Mouse (Mus musculus) small intestine, adult 2 months (tissue): Measurements from ENCODE around the gene Depdc7.

Experiments
- CTCF ChIP-seq: fragments of 200-500 bp; IDR thresholded peaks from 2 replicates; pipeline ENCODE4 v1.5.1; 2012; ENCODE audit warnings: low read depth, mild to moderate bottlenecking, control low read depth, inconsistent platforms, low read length, moderate library complexity, mixed read lengths; ENCODE audit not compliant: insufficient replicate concordance, insufficient read length; ENCODE audit errors: extremely low read depth
- POLR2A ChIP-seq: fragments of 200-500 bp; IDR thresholded peaks from 2 replicates; pipeline ENCODE4 v1.6.1; 2012; ENCODE audit warnings: low read depth, mild to moderate bottlenecking, control low read depth, inconsistent platforms, low read length, moderate library complexity

GRCm38 (mm10) chr2:104677326-104677725, 65.4 kb downstream of the Depdc7 start:
- TF ChIP-seq POLR2A (no peak), CTCF (no peak)
